Mouse (Mus musculus): ENCODE results near the gene Llph. TPM values are rescaled to one million over a fixed set of nuclear protein-coding genes. Genes with fewer than 3 reads are reported as not detected.
"Not testable (repeated sequence)": the region's sequence is repeated elsewhere in the genome, so short reads cannot be mapped to it uniquely, and the experiment has no call there.

Llph gene
- 10 to 100 TPM; 13.4 to 23.7 (median 17.0) TPM for total RNA-seq (2022)

- peak; percentile 74 to 77 for DNase-seq (ENCODE audit: low spot score in 2 of 2)
Observed at GRCm38 (mm10) chr10:120226871-120227661, at the start of gene Llph. Gene Llph, plus strand, starts transcription at chr10:120227070.

- DNase-seq (ENCODE audit: low spot score in 2 of 2): no peak
Observed at GRCm38 (mm10) chr10:120182887-120183286, 44.0 kb upstream of the Llph start.

- no peak for DNase-seq (ENCODE audit: low spot score in 2 of 2)
Observed at GRCm38 (mm10) chr10:120183342-120183741, 43.5 kb upstream of the Llph start.

GRCm38 (mm10) chr10:120188513-120188912 lies 38.4 kb upstream of the Llph start:
- no peak for DNase-seq (ENCODE audit: low spot score in 2 of 2)

DNA sequence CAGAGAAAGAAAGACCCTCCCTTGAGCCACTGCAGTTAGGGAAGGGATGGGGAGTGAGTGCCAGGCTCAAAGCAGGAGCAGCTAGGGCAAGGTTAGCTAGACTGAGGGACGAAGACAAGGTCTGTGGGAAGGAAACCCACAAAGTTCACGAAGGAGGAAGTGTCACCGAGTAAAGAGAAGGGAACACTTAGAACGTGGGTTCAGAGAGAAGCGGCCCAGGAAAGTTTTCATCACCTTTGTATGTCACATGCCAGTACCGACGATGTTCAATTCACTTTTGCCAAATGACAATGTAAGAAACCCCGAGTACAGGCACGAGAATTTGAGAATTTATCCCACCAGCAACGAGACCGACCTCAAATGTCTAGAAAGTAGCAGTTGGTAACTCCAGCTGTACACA lies 37.6 kb upstream of the Llph start:
- no peak for DNase-seq (ENCODE audit: low spot score in 2 of 2)

- no peak for DNase-seq (ENCODE audit: low spot score in 2 of 2)
Observed at GRCm38 (mm10) chr10:120189782-120190181, 37.1 kb upstream of the Llph start.

GRCm38 (mm10) chr10:120191165-120191564 lies 35.7 kb upstream of the Llph start:
- DNase-seq (ENCODE audit: low spot score in 2 of 2): no peak

DNA sequence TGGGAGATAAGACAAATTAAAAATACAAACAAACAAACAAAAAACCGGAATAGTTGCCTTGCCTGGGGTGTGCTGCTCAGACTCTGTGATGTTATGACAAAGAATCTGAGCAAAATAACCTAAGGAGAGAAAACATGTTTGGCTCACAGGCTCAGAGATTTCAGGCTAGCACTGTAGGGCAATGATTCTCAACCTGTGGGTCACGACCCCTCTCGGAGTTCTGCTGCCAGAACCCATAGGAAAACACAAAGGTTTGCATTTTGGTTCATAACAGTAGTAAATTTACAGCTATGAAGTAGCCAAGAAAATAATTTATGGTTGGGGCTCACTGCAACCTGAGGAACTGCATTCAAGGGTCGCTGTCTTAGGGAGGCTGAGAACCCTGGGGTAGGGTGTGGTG lies 34.6 kb upstream of the Llph start:
- no peak for DNase-seq (ENCODE audit: low spot score in 2 of 2)

DNA sequence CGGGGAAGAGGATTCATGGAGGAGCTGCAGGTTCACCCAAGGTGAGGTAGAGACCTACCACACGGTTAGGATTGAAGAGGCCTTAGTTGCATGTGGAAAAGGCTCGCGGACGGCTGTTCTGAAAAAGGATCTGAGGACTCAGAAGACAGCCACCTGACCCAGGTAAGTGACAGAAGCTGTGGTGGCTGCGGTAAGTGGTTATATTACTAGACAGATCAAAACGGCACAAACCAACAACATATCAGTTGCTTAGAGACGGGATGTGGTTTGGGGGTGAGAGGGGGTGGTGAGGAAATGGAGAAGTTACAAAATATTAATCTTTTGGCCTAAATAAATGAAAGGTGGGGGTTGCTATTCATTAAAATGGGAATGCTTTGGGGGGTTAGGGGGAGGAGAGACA lies 33.6 kb upstream of the Llph start:
- no peak for DNase-seq (ENCODE audit: low spot score in 2 of 2)

DNA sequence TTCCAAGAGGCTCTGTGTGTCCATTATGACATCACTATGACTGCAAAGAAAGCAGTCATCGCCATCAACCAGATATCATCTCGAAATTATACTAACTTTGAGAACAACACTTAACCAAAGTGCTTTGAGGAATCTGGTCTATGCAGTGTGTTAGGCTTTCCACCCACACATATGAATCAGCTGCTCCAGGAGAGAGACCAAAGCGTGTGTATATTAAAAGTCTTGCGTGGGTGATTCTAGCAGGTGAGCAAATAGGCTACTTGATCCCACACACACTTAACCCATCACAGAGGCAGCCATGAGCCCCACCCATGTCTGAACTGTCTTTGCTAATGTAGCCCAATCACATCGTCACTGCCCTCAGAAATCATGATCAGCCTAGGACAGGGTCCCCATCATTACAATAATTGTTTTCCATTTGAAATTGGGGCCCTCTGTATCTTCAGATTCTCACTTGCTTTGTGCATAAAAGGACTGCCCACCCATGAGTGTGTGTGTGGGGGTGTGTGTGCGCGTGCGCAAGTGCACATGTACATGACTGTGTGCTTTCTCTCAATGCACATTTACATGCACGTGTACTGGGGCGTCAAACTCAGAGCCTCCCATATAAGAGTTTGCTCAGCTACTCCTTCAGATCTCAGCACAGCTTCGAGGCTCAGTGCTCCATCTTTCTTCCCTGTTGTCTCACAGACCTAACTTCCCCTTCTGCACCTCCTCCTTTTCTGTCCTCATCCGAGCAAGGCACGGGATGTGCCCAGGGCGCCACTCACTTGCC lies 29.6 kb upstream of the Llph start:
- DNase-seq (ENCODE audit: low spot score in 2 of 2): peak in 1 of 2 experiments; percentile 43

GRCm38 (mm10) chr10:120201131-120201921 lies 25.5 kb upstream of the Llph start, which contains the start of gene Tmbim4:
Gene Tmbim4, plus strand, starts transcription at chr10:120201590.
- no peak for DNase-seq (ENCODE audit: low spot score in 2 of 2)

DNA sequence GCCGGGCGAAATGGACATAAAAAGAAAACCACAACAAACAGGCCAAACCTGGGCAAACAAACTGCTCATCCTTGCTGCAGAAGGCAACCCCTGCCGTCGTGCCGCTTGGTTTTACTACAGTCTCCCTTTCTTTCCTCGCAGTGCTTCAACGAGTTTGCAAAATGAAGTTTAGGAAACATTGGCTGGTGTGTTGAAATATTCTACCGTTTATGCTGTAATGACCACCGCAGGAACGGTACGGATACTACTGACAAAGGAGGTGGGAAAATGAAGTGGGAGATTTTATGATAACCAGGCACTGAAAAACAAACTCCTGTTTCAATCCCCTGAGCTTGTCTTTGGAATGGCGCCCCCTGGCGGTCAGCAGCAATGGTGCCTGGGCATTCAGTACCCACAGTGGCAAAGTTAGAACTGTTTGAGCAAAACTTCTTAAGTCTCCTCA lies 24.9 kb upstream of the Llph start, which contains the start of gene Irak3:
Gene Irak3 (minus strand): TSS at position 170 of the 442 bp plus-strand sequence.
- peak; percentile 33 to 72 for DNase-seq (ENCODE audit: low spot score in 2 of 2)

DNA sequence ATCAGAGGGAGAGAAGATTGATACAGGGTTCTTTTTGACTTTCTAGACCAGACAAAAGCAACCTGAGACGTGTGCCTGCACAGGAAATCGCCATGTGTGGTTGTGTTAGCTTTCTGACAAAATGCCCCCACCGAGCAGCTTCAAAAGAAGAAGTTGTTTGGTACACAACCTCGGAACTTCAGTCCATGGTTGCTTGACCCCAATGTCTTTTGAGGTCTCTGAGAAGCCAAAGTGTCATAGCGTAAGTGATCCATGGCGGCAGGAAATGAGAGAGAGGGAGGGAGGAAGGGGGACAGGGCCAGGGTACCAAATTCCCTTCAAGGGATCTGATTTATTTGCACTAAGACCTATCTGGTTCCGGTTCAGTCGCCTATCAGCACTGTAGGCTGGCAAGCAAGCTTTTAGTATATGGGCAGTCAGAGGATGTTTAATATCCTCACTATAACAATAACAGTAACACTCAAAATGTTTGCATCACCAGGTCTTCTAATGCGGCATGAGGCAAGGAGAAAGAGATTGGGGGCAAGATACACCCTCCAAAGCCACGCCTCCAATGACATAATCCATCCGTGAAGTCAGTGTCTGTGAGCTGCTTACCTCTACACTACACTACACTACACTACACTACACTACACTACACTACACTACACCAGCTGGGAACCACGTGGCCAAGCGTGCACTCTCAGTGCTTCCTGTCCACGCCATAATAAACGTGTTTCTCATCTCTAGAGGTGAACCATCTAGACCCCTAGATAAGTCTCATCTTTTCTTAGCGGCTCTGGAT lies 24.2 kb upstream of the Llph start:
- no peak for DNase-seq (ENCODE audit: low spot score in 2 of 2)

DNA sequence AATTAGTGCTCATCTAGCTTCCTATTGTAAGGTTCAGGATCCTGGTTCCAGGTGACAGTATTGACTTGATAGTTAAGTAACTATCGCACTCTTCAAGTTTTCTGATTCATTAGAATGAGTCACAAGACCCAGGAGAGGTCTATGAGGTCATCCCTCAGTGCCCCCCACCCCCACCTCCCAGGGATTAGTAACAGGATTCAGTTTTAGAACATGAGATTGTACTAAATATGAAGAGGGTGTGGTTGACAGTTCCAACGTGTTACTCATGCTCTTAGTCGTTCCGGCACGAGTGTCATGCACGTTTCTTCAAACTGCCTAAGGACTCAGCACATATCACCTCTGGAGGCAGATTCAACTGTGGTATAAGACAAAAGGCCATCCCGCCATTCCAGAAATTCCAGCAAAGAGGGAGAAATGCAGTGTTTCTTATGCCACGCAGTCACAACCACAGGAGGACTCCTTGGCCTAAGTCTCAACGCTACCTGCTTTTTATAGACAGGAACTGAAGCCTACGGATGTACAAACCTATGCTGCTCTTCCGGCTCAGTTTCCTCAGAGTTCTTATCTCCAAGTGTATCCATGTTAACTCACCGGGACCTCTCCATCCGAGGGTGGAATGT lies 22.2 kb upstream of the Llph start:
- DNase-seq (ENCODE audit: low spot score in 2 of 2): no peak

DNA sequence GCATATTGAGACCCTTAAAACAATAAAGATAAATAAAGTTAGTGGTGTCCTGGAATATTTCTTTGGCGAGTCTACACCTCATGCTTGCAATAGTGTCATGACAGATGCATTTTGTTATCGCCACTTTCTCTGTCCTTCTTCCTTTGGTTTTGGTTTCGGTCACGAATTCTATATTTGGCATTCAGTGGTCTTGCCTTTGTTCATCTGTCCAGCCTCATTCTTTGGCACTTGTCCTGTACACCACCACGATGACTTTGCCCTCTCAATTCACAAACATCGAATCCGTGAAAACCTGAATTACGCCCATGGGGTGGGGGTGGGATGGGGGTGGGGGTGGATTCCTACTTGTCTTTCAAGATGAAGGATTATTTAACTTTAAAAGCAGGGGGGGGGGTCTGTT lies 18.9 kb upstream of the Llph start:
- DNase-seq (ENCODE audit: low spot score in 2 of 2): no peak

GRCm38 (mm10) chr10:120208575-120209538 lies 18.0 kb upstream of the Llph start:
- DNase-seq (ENCODE audit: low spot score in 2 of 2): peak; percentile 78 to 88

- DNase-seq (ENCODE audit: low spot score in 2 of 2): no peak
Observed at GRCm38 (mm10) chr10:120209539-120209925, 17.3 kb upstream of the Llph start.

DNA sequence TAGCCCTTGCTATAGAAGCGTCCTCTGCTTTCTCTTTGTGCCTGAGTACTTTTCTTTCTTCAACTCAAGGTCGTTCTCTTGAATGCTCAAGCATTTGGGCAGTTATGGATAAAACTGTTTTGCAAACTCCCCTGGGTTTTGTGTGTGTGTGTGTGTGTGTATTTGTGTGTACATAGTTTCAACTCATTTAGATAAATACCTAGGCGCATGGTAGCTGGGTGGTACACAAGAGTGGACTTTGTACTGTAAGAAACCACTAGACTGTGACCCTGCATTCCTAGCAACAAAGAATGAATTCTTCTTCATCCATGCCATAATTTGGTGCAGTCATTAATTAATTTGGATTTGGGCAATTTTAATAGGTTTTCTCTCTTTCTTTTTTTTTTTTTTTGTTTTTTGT lies 16.8 kb upstream of the Llph start:
- no peak for DNase-seq (ENCODE audit: low spot score in 2 of 2)

DNA sequence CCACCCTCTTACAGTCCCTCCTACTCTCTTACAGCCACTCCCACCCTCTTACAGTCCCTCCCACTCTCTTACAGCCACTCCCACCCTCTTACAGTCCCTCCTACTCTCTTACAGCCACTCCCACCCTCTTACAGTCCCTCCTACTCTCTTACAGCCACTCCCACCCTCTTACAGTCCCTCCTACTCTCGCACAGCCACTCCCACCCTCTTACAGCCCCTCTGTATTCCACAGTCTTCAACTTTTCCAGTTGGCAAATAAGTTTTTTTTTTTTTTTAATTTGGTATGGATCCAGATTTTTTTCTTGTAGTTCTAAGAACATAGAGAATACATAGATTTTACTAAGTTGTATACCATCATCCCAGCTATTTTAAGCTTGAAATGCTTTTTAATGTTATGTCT lies 9.8 kb upstream of the Llph start:
- not testable (repeated sequence) for DNase-seq (ENCODE audit: low spot score in 2 of 2)
